Mouse (Mus musculus) liver, adult 2 months (tissue): ENCODE data around the gene Ltb4r2. TPM values are rescaled to one million over a fixed set of nuclear protein-coding genes. Genes with fewer than 3 reads are reported as not detected.

Experiments
- DNase-seq: peaks from one replicate; pipeline ENCODE4 v3.0.0-alpha.2; 2011; ENCODE audit warnings: low read depth, low spot score; ENCODE audit errors: extremely low read depth
- H3K27ac ChIP-seq: fragments of 200-500 bp; replicated peaks from 2 replicates; pipeline ENCODE4 v1.5.1; 2012; ENCODE audit warnings: low read depth, mild to moderate bottlenecking, control low read depth, inconsistent platforms, low read length; ENCODE audit not compliant: insufficient read depth
- H3K27me3 ChIP-seq: fragments of 200-500 bp; 2 replicates; pipeline ENCODE4 v1.6.1; 2012; ENCODE audit warnings: mild to moderate bottlenecking, moderate library complexity, low read length, inconsistent platforms; ENCODE audit not compliant: control insufficient read depth, insufficient read depth
- H3K36me3 ChIP-seq: fragments of 200-500 bp; 2 replicates; pipeline ENCODE4 v1.6.1; 2012; ENCODE audit warnings: low read length, inconsistent platforms; ENCODE audit not compliant: control insufficient read depth, insufficient read depth
- H3K4me1 ChIP-seq: fragments of 200-500 bp; 2 replicates; pipeline ENCODE4 v1.6.1; 2011; ENCODE audit warnings: low read length; ENCODE audit not compliant: control insufficient read depth, insufficient read depth
- H3K4me3 ChIP-seq: fragments of 200-500 bp; 2 replicates; pipeline ENCODE4 v1.5.1; 2011; ENCODE audit warnings: low read depth, mild to moderate bottlenecking, control low read depth, low read length, moderate library complexity; ENCODE audit not compliant: insufficient read depth
- H3K79me2 ChIP-seq: fragments of 200-500 bp; 2 replicates; pipeline ENCODE4 v1.6.1; 2012; ENCODE audit warnings: inconsistent platforms, mild to moderate bottlenecking, low read length, moderate library complexity; ENCODE audit not compliant: control insufficient read depth, insufficient read depth
- H3K9ac ChIP-seq: fragments of 200-500 bp; 2 replicates; pipeline ENCODE4 v1.6.1; 2012; ENCODE audit warnings: low read depth, mild to moderate bottlenecking, control low read depth, inconsistent platforms, low read length
- CTCF ChIP-seq: fragments of 200-500 bp; IDR thresholded peaks from 2 replicates; pipeline ENCODE4 v1.5.1; 2011; ENCODE audit warnings: low read depth, low read length, control low read depth
- POLR2A ChIP-seq: fragments of 200-500 bp; IDR thresholded peaks from 2 replicates; pipeline ENCODE4 v1.6.1; 2011; ENCODE audit warnings: low read length, control low read depth; ENCODE audit not compliant: insufficient read depth; ENCODE audit errors: extremely low read depth
- WGBS: fragments of 180-500 bp; shearing (Covaris S2); methylation state at CpG from one replicate; pipeline ENCODE4 v1.1.7; 2018; 5-methylcytosine and 5-hydroxymethylcytosine counted together
- polyA plus RNA-seq: library from polyadenylated mRNA; depleted of rRNA; stranded (reverse); fragments of >200 nt; gene quantifications from 2 replicates; pipeline ENCODE4 v1.2.3, GENCODE M21; 2012
- total RNA-seq: library from RNA; depleted of rRNA; stranded (reverse); fragments of >200 nt; gene quantifications from 2 replicates; pipeline ENCODE4 v1.2.3, GENCODE M21; 2014

Ltb4r2 gene
- total and polyA plus RNA-seq, 2 experiments, result 0.74 to 2.6 TPM

GRCm38 (mm10) chr14:55743711-55744110, 17.5 kb upstream of the Ltb4r2 start:
- H3K27me3 ChIP-seq, result no peaks in the 10 kb centered on the region
- H3K27ac ChIP-seq, result peak overlapping the region; percentile 70
- TF ChIP-seq POLR2A (no peak), CTCF (peak; percentile 97)
- peaks cover 14% of the 10 kb centered on the region for H3K4me1 ChIP-seq
- DNase-seq, result peak; percentile 87
- WGBS, result 4% methylated on average over 10 of the region's 10 CpGs
- peaks cover 28% of the 10 kb centered on the region for H3K36me3 ChIP-seq
- H3K9ac ChIP-seq, result peak overlapping the region; percentile 66
- H3K79me2 ChIP-seq, result peaks cover 5% of the 10 kb centered on the region
- H3K4me3 ChIP-seq, result peak overlapping the region; percentile 17

DNA sequence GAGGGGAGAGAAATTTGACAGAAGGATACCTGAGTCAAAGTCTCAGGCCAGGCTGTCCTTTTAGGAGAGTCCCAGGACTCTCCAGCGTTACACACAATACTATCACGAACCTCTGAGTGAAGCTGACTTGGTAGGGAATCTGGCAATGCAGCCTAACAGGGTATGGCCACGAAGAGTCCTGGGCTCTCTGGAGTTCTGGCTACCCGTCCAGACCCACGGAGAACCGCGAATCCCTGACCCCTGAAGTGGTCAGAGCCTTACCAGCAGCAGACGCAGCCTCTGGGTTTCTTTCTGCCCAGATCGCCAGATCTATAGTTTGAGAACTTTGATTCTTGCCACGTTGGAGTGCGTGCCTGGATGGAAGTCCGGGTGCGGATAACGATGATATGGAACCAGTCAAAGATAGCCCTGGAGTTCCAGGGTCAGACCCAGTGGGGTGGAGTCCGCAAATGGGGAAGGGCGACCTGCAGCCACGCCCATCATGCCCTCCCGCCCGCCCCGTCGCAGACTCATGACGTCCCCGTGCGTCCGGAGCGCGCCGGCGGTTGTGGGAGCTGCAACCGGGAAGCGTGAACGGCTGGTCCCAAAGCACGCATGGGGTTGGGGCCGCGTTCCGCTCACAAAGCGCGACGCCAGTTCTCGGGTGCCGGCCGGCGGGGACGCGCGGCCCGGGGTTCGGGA, 15.9 kb upstream of the Ltb4r2 start, which contains the start of the genes Dhrs1 and Nop9:
Gene Dhrs1 (minus strand): TSS at position 511 of the 681 bp plus-strand sequence.
Gene Nop9 (plus strand): TSS at position 514 of the 681 bp plus-strand sequence.
- TF ChIP-seq POLR2A (peak; percentile 61), CTCF (no peak)
- WGBS, result under 1% methylated on average over 48 of the region's 48 CpGs
- peaks cover 10% of the 10 kb centered on the region for H3K4me1 ChIP-seq
- H3K27me3 ChIP-seq, result no peaks in the 10 kb centered on the region
- peak within 1 kb of the TSS; percentile 77 for H3K9ac ChIP-seq
- peak within 1 kb of the TSS; percentile 80 for H3K4me3 ChIP-seq
- peak within 1 kb of the TSS; percentile 53 for H3K27ac ChIP-seq
- H3K36me3 ChIP-seq, result peaks cover 28% of the 10 kb centered on the region
- H3K79me2 ChIP-seq, result peaks cover 5% of the 10 kb centered on the region
- peak; percentile 83 for DNase-seq

DNA sequence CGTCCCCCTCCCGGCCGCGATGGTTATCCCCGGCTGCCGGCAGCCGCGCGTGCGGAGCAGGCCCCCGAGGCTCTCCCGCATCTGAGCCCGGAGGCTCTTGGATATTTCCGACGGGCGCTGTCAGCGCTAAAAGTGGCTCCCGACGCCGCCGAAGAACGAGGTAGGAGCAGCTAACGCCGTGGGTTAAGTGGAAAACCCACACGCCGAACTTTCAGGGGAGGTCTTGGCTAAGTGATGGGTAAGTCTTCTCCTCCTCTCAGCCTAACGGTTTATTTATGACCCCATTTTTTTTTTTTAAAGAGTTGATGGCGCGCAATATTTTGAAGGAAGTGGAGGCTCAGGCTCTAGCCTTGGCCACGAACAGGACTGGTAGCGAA, 15.4 kb upstream of the Ltb4r2 start:
- under 1% methylated on average over 31 of the region's 31 CpGs for WGBS
- peaks cover 10% of the 10 kb centered on the region for H3K4me1 ChIP-seq
- TF ChIP-seq CTCF (no peak), POLR2A (no peak)
- peaks cover 28% of the 10 kb centered on the region for H3K36me3 ChIP-seq
- peak overlapping the region; percentile 80 for H3K4me3 ChIP-seq
- no peaks in the 10 kb centered on the region for H3K27me3 ChIP-seq
- peak overlapping the region; percentile 77 for H3K9ac ChIP-seq
- peaks cover 5% of the 10 kb centered on the region for H3K79me2 ChIP-seq
- DNase-seq, result no peak
- no peak overlapping the region; the same call in 1 of the 2 replicates for H3K27ac ChIP-seq

DNA sequence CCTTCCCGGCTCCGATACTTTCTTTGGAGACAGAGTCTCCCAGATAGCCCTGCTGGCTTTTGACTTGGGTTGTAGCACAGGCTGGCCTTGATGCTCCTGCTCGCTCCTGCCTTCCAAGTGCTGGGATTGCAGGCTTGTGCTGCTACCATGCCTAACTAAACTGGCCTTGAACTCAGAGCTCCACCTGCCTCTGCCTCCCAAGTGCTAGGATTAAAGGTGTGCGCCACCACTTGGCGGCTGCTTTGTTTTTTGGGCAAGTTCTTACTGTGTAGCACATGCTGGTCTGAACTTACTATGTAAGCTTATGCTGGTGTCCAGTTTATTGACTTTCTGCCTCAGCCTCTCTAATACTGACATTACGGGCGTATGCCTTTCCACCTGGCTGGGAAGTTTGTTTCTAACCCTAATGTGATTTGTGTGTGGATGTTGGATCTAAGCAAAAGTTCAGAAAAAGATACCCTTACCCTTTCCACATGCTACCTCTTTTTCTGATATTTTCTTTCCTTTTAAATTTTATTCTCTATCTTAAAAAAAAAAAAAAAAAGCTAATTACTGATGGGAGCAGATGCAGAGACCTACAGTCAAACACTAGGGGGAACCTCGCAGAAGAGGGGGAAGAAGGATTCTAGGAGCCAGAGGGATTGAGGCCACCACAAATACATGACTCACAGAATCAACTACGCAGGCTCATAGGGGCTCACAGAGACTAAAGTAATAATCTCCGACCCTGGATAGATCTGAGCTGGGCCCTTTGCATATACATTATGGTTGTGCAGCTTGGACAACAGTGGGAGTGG, 14.0 kb upstream of the Ltb4r2 start:
- Histone ChIP-seq H3K9ac (no peak overlapping the region), H3K4me1 (peaks cover 10% of the 10 kb centered on the region), H3K79me2 (peaks cover 5% of the 10 kb centered on the region), H3K36me3 (peaks cover 24% of the 10 kb centered on the region), H3K4me3 (no peak overlapping the region), H3K27ac (no peak overlapping the region), H3K27me3 (no peaks in the 10 kb centered on the region)
- DNase-seq, result peak; percentile 52
- TF ChIP-seq CTCF (no peak), POLR2A (no peak)
- 70% methylated on average over 10 of the region's 10 CpGs for WGBS

GRCm38 (mm10) chr14:55757566-55757965, 3.7 kb upstream of the Ltb4r2 start:
- Histone ChIP-seq H3K36me3 (peaks cover 30% of the 10 kb centered on the region), H3K9ac (peak overlapping the region; percentile 86), H3K27me3 (peaks cover 5% of the 10 kb centered on the region; the same call in 1 of the 2 replicates), H3K79me2 (no peaks in the 10 kb centered on the region; the same call in 1 of the 2 replicates), H3K27ac (peak overlapping the region; percentile 95), H3K4me3 (peak overlapping the region; percentile 59), H3K4me1 (peaks cover 10% of the 10 kb centered on the region; the same call in 1 of the 2 replicates)
- peak; percentile 78 for DNase-seq
- WGBS, result 10% methylated on average over 6 of the region's 6 CpGs
- TF ChIP-seq POLR2A, result no peak
- no peak for TF ChIP-seq CTCF
